Mouse (Mus musculus): ENCODE measurements around the gene Sphk2.

DNA sequence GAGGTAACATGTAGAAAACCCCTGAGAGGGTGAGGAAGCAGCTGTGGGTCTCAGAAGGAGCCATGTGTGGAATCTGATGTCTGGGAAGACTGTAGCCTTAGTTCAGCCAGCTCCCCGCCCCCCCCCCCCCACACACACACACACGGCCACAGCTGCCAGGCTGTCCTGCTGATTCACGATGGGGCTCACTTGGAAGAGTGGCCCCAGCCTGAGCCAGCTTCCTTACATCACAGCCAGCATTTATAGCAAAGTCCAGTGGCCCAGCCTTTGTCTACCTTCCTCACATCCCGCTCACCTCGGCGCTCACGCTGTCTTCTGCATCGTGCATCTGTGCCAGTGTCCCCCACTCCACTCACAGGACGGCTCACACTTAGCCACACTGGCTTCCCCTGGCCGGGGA, 31.6 kb upstream of the Sphk2 start:
- TF ChIP-seq CTCF (IDR thresholded peaks at IDR 0.05; ENCODE audit: borderline replicate concordance, insufficient read depth, low read depth, low read length) (no peak), POLR2A (IDR thresholded peaks at IDR 0.05; ENCODE audit: borderline replicate concordance, insufficient read depth, low read length) (no peak)
